Mouse (Mus musculus): ENCODE measurements at regions not wholly inside any gene's neighbourhood (a gene's known extent, or its start where the extent isn't known, plus 50 kb on each side); places are given as distances from the start of the nearest gene placed in this dataset.

DNA sequence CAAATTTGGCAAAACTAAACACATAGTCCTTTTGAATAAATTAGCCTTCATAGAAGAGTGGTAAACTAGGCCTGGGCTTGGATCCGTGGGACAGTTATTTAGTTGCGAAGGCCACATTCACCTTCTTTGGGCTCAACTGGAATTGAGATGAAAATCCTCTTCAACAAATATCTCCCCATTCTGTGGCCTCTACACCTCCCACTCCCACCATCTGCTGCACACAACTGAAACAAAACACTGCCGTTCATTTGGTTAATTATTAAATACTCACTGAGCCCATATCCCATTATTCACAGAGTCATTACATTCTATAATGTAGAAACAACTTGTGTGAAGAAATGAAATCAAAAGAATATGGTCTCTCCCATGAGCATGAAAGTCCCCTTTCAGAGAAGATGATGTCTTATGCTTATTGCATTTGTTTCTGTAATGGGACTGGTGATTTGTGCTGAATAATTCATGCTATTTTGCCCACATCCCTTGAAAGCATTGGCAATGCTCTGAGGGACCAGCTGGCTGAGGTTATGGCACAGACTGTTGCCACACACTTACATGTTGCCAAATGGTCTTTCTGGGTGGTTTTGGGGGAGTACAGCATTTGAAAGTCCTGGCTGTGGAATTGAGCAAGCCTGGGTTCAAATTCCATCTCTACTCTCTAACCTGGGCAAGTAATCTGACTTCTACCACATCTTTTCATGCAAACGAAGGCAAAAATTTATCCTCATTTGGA lies 129.7 kb upstream of the Slc30a5 start:
- ATAC-seq (replicated peaks; ENCODE audit: low read depth, poor library complexity, severe bottlenecking), result no peak

DNA sequence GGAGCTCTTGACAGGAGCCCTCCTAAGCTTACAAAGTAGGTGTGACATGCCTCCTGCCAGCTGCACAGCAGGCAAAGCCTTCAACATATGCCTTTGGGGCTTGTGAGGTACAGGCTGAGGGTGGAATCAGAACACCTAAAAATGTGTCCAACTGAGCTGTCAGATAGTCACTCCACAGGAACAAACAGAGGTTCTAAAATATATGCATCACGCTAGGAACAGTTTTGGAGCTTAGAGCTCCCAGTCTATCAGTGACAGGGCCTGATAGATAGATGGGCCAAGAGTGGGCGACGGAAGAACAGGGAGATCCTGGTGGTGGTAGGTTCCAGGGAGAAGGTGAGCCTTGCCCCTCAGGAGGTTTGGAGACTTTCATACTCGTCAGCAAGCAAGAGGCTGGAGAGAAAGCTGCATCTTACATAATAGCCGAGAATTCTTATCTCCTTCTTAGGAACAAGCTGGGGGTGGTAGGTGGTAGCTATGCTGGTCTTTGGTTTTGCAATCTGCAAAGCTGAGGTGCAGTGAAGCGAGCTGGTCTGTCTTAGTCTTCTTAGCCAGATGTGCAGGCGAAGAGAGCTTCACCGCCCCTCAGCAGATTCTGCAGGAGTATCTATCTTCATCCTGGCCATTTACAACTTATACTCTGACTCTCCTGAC lies 121.5 kb upstream of the Slc30a5 start:
- no peak for ATAC-seq (replicated peaks; ENCODE audit: low read depth, poor library complexity, severe bottlenecking)

DNA sequence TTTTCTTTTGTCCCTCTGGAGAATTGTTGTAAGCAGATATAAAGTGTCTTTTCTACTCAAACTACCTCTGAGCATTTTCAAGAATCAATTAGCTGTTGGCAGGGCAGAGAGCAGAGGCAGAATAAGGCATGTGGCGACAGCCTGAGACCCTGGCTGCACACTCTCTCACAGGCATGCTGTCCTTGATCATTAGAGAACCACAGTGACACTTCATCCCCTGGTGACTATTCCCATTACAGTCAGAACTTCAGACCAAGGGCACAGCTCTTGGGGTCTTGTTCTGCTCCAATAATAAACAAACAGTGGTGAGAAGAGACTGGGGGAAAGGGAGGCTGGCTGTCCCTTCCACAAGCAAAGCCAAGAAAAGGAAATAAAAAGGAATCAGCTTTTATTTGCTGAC lies 120.9 kb upstream of the Slc30a5 start:
- no peak for ATAC-seq (replicated peaks; ENCODE audit: low read depth, poor library complexity, severe bottlenecking)

DNA sequence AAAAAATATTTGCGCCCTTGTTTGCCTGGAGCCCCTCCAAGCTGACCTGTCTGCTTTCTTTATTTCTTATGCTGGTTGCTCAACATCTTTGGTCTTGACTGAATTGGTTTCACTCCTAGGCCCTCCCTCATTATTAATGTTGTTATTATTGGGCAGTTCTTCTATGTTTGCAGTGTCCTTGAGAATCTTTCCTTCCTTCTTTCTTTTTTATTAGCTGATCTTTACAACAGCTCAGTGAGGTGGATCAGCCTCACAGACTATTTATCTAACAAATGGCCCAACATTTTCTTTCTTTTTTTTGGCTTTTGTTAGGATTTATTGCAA lies 117.9 kb upstream of the Slc30a5 start:
- no peak for ATAC-seq (replicated peaks; ENCODE audit: low read depth, poor library complexity, severe bottlenecking)

DNA sequence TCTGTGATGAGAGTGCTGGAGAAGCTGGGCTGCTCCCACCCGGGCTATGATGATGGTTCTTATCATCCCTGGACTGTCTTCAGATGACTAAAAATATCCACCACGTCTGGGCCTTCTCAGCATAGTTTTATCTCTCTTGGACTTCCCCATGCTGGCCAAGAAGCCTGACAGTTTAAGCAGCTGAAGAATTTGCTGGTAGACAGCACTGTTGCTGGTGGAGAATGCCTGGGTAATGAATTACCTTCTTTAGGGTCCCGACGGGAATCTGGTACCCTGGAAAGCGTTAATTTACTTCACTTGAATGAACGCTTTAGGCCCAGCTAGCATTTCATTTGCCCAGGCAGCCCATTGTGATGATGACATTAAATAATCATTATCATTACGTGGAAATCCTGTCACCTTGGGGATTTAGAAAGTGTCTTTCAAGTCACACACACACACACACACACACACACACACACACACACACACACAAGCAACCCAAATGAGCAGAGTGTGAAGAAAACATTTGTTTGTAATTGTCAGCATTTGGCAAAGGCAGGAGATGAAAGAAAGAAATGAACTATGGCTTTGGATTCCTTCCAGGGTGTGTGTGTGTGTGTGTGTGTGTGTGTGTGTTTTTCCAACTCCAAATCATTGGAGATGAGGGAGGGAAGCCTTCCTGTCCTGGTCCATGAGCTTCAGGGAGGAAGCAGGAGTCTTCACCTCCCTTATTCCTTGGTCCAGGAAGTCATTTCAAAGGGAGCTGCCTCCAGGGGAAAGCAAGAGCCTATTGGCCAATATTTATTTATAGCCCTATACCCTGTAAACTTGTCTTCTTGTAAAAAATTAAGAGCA lies 117.3 kb upstream of the Slc30a5 start:
- peak; percentile 58; the same call in 1 of the 2 replicates for ATAC-seq (replicated peaks; ENCODE audit: low read depth, poor library complexity, severe bottlenecking)

DNA sequence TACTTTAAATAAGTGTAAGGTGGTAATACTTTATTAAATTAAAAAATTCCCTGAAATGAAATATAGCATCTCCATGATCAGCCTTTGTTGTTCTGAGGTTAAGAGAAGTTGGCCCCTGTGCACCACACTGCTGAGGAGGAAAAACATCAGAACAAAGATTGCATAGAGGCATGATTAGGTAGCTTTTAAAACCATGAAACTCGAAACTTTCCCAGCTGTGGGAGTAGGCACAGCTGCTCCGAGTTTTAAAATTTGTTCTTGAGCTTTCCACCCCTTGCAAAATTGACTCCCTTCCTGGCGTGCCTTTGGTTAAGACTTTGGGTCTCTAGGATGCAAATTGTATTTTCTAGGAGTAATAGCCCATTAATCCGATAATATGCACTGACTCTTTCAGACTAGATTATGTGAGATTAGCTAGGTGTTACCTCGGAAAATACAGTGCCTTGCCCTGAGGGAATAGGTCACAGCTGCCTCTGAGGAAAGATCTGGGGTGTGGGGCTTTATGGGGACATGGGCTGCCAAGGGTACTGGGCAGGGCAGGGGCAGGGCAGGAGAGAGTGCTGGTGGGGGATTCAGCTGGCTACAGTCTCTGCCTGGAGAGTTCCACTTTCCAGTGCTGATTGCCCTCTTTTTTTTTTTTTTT lies 110.1 kb upstream of the Slc30a5 start:
- ATAC-seq (replicated peaks; ENCODE audit: low read depth, poor library complexity, severe bottlenecking), result no peak

DNA sequence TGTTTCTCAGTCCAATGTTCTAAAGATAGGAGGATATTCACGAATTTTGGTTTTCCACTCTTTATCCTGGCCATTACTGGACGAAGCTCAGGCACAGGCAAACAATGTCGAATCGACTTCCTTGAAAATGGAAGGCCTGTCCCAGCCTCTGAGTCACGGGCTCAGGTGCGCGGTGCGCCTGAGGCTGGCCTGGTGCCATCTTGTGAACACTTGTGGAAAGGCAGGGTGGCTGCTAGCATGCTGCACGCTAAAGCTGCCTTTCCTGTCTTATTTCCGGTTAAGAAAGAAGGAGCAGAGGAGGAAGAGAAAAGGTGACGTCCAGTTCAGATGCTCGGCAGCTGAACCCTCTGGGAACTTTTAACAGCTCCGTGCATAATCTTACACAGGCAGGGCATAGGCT lies 107.6 kb upstream of the Slc30a5 start:
- ATAC-seq (replicated peaks; ENCODE audit: low read depth, poor library complexity, severe bottlenecking), result no peak

DNA sequence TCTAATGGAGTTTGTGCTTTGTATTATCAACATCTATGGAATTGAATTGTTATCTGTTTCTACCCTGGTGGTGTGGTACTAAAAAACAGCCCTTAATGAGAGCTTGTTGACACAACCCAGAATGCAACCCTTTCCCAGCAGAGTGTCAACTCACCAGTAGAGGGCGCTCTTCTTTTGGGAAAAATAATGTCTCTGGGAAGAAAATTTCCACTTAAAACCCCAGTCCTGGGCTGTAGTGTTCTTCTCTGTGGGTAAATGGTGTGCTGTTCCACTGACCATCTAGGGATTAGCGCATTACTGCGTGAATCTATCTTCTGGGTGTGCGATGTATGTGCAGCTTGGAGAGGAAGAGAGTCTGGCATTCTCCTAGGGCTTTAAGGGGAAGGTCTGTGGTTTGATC lies 106.5 kb upstream of the Slc30a5 start:
- ATAC-seq (replicated peaks; ENCODE audit: low read depth, poor library complexity, severe bottlenecking), result peak; percentile 58

DNA sequence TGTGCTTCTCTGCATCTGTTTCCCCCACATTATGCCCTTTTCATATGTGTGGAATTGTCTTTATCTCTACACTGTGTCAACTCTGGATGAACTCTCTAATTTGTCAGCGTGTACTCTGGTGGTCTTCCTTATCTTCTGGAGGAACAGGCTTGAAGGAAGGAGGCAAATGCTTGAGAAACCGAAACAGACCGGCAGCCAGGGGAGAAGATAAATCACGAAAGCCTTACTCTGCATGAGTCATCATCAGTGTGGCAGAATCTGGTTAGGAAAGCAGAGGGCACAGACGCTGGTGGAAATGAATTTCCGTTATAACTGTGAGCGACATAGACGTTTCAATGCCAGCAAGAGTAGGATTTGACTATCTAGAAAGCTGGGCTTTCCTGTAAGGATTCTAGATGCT lies 100.0 kb upstream of the Slc30a5 start:
- 0 out of 2 replicates have a peak, but pooled peaks have one; percentile 18 for ATAC-seq (replicated peaks; ENCODE audit: low read depth, poor library complexity, severe bottlenecking)

DNA sequence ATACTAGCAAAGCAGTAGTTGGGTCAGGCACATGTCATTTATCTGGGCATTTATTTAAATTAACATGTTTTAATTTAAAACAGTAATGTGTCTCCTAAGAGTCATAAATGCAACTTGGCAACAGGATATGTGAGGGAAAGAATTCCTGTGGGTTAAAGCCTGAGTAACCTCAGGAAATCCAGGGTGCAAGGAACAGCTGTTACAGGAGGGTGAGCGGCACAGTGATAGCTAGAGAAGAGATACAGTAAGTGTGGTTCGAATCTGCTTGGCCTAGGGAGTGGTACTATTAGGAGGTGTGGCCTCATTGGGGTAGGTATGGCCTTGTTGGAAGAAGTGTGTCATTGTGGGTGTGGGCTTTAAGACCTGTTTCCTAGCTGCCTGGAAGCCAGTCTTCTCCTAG lies 66.3 kb upstream of the Slc30a5 start:
- no peak for ATAC-seq (replicated peaks; ENCODE audit: low read depth, poor library complexity, severe bottlenecking)

DNA sequence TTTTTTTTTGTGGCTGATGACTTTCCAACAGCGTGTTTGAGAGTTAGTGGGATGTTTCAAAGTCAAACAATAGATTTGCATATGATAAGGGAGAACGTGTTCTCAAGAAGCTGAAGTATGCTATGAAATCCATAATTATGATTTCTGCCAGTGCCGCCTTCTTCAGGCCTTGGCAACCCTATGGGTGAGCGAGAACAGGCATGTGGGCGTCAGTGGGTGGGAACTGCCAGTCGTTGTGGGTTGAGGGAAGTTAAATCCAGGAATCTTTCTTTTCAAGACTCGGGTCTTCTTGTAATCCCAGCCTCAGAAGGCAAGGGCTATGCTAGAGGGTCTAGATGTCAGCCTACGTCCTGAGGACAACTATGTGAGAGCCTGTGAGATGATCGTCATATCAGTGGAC lies 60.6 kb upstream of the Slc30a5 start:
- no peak for ATAC-seq (replicated peaks; ENCODE audit: low read depth, poor library complexity, severe bottlenecking)

DNA sequence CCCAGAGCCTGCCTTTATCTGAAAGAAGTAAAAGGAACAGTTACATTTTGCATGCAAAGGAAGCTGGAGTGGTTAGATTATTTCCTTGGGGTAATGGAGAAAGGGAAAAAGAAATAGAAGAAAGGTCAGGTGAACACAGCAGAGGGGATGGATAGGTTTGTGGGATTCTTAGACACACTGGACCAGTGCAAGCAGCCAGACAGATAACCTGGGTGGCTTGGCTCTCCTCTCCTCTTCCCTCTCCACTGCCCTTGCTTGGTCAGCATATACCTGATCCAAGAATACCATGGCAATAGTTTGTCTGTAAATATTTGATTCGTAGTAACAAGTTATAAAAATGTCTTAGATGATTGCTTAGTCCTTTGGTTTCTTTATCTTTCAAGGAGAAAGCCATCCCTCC lies 59.9 kb upstream of the Slc30a5 start:
- ATAC-seq (replicated peaks; ENCODE audit: low read depth, poor library complexity, severe bottlenecking), result no peak

DNA sequence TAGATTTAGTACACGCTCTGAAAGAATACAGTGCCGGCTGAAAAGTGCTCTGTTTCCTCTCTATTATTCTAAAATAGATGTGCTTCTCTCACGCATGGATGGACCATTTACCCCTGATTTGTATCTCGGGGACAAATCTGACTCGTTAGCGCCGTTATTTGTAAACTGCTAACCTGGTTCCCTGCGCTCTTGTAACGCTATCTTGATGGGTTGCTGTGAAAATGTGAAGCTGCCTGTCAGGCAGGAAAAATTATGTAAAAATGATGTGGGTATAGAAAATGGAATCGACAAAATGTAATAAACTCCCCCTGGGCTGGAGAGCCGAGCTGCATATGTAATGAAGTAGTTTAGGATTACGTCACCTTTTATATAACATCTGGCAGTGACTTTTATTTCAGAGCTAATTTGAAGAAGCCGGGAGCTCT lies 59.4 kb upstream of the Slc30a5 start:
- no peak for ATAC-seq (replicated peaks; ENCODE audit: low read depth, poor library complexity, severe bottlenecking)

DNA sequence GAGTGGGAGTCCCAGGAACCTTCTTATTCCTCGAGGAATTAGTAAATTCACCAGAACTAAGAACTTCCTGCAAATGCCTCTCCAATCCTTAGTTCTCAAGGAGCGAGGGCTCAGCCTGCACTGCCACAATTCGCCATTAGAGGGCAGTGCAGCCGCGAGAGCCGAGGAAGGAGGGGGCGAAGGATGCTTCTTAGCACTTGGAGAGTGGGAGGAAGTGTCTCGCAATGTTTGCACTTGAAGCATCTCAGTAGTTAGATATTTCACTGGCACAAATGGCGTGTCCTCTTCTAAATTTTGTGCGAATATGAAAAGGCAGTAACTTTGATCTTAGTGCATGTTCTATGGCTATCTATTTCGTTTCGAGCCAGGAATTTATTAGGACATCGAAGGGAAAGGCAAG lies 59.0 kb upstream of the Slc30a5 start:
- ATAC-seq (replicated peaks; ENCODE audit: low read depth, poor library complexity, severe bottlenecking), result peak; percentile 95

DNA sequence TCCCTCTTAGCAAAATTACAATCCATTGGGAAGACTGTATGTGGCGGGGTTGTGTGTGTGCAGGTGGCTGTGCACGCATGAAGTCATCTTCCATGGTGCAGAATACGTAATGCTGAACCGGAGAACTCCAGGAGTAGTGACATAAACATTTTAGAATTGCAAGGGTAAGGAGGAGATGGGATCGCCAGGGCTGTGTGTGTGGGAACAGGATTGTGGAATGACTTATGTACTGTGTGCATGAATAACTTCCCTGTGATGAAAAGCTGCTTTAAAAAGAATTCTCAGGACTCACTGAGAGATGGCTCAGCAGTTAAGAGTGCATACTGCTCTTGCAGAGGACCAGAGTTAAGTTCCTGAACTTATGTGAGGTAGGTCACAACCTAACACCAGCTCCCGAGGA lies 57.2 kb upstream of the Slc30a5 start:
- no peak for ATAC-seq (replicated peaks; ENCODE audit: low read depth, poor library complexity, severe bottlenecking)

DNA sequence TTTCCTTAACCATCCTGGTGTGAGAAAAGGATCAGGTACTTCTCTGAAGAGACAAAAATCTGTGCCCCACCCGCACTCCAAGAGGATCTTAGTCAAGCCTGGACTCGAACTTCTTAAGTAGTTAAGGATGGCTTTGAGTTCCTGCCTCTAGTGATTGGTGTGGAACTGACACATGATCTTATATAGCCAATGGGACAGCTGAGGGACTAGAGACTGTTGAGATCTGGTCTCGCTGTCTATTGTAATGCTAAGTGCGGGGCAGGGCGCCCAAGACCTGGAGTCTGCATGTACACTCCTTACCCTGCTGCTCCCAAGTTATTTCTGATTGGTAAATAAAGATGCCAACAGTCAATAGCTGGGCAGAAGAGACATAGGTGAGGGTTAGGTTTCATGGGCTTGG lies 55.3 kb upstream of the Slc30a5 start:
- ATAC-seq (replicated peaks; ENCODE audit: low read depth, poor library complexity, severe bottlenecking), result no peak

DNA sequence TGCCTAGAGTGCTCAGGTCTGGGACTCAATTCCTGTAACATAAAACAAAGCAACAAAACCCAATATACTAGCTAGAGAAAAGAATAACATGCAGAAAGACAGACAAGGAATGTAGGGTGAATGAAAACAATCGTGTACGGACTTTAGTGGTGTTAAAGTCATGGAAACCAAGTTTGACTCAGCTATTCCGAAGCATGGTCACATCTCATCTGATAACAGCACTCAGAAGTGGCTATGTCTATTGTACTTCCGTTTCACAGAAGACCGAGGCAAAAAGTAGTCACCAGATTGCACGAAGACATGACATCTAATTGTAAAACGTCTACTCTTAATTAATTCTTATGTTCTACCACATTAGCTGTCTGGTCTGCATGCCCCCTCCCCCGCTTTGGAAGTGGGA lies 50.5 kb upstream of the Slc30a5 start:
- no peak for ATAC-seq (replicated peaks; ENCODE audit: low read depth, poor library complexity, severe bottlenecking)

All from common myeloid progenitor, adult 5-6 weeks (primary cell).